Mouse (Mus musculus) forebrain, embryonic 13.5 days (tissue): ENCODE results near the gene Ccl4. TPM values are rescaled to one million over a fixed set of nuclear protein-coding genes. Genes with fewer than 3 reads are reported as not detected.

Experiments used
- ATAC-seq: fragments of 200-750 bp; cut with Nextera tagmentation; 2 replicates; pipeline ENCODE4 v1.8.0; 2017
- H3K27ac ChIP-seq: fragments of 300-500 bp; sonication (generic); 2 replicates; pipeline ENCODE4 v1.5.1; 2015; ENCODE audit warnings: inconsistent platforms, mild to moderate bottlenecking, moderate library complexity
- H3K27me3 ChIP-seq: fragments of 300-500 bp; sonication (generic); 2 replicates; pipeline ENCODE4 v1.6.1; 2015; ENCODE audit warnings: mild to moderate bottlenecking, inconsistent platforms
- H3K36me3 ChIP-seq: fragments of 300-500 bp; sonication (generic); 2 replicates; pipeline ENCODE4 v1.6.1; 2015; ENCODE audit warnings: mild to moderate bottlenecking, inconsistent platforms; ENCODE audit not compliant: poor library complexity, severe bottlenecking
- H3K4me1 ChIP-seq: fragments of 300-500 bp; sonication (generic); 2 replicates; pipeline ENCODE4 v1.6.1; 2015; ENCODE audit warnings: inconsistent platforms
- H3K4me2 ChIP-seq: fragments of 300-500 bp; sonication (generic); 2 replicates; pipeline ENCODE4 v1.6.1; 2015; ENCODE audit warnings: inconsistent platforms, mild to moderate bottlenecking, moderate library complexity
- H3K4me3 ChIP-seq: fragments of 300-500 bp; sonication (generic); 2 replicates; pipeline ENCODE4 v1.5.1; 2015; ENCODE audit warnings: mild to moderate bottlenecking, inconsistent platforms
- H3K9ac ChIP-seq: fragments of 300-500 bp; sonication (generic); 2 replicates; pipeline ENCODE4 v1.6.1; 2015; ENCODE audit warnings: mild to moderate bottlenecking, inconsistent platforms
- H3K9me3 ChIP-seq: fragments of 300-500 bp; sonication (generic); replicated peaks from 2 replicates; pipeline ENCODE4 v1.6.1; 2016; ENCODE audit warnings: inconsistent platforms
- WGBS: fragments of 180-500 bp; shearing (Covaris S2); methylation state at CpG from one replicate; pipeline ENCODE4 v1.1.7; 2015; 5-methylcytosine and 5-hydroxymethylcytosine counted together
- polyA plus RNA-seq: library from polyadenylated mRNA; unstranded; fragments of >200 nt; fragmentation: Nextera tagmentation; extraction: Ambion mirVana; gene quantifications from 2 replicates; pipeline ENCODE4 v1.2.1, GENCODE M21; 2015

The Ccl4 gene
- polyA plus RNA-seq, 1 experiment from 2014 or later: 0.36 TPM

DNA sequence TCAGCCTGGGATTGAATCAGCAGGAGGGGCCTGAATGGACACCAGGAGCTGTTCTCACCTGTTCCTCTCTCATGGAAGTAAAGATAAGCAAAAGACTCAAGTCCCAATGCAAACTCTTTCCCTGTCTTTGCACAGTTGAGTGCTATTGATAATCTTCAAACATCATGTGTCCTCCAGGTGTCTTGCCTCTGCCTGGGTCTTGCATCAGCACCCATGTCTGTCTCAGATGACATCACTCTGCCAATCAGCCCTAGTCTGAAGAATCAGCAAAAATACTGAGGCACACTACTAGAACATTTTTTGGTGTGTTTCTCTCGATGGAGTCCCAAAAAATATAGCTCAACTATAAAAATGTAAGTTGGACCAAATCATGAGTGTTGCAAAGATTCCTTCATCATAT, 29.6 kb downstream of the Ccl4 start:
- Histone ChIP-seq H3K27ac (no peak overlapping the region), H3K4me2 (no peak overlapping the region), H3K27me3 (no peaks in the 10 kb centered on the region), H3K9ac (no peak overlapping the region), H3K9me3 (no peaks in the 10 kb centered on the region), H3K36me3 (no peaks in the 10 kb centered on the region), H3K4me3 (no peak overlapping the region), H3K4me1 (no peaks in the 10 kb centered on the region)
- WGBS: 74% methylated on average over 1 of the region's 1 CpGs
- ATAC-seq: no peak

DNA sequence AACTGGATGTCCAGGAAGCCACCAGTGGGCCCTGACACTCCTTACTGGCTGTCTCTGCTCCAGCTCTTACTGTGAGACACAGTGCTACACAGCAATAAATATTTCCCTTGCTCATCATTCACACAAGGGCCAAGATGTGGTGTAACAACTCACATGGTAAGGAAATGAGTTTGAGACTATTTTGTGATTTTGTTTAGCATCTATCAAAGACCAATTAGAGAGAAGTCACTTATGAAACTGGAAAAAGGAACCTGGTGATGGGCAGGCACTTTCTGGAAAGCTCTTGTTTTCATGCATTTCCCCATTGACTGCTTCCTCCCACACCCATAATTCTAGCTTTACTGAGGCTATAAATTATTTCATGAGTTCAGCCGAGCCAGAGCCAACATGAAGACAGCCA, 41.3 kb downstream of the Ccl4 start, which contains the start of gene Wfdc17:
TSS of gene Wfdc17 (plus strand) at position 287 of the 400 bp plus-strand sequence.
- H3K9me3 ChIP-seq: no peaks in the 10 kb centered on the region
- H3K36me3 ChIP-seq: no peaks in the 10 kb centered on the region
- no peak within 1 kb of the TSS for H3K4me2 ChIP-seq
- no peaks in the 10 kb centered on the region for H3K27me3 ChIP-seq
- H3K4me1 ChIP-seq: no peaks in the 10 kb centered on the region
- H3K4me3 ChIP-seq: no peak within 1 kb of the TSS
- no peak for ATAC-seq
- no peak within 1 kb of the TSS for H3K9ac ChIP-seq
- 48% methylated on average over 1 of the region's 1 CpGs for WGBS
- no peak within 1 kb of the TSS for H3K27ac ChIP-seq

DNA sequence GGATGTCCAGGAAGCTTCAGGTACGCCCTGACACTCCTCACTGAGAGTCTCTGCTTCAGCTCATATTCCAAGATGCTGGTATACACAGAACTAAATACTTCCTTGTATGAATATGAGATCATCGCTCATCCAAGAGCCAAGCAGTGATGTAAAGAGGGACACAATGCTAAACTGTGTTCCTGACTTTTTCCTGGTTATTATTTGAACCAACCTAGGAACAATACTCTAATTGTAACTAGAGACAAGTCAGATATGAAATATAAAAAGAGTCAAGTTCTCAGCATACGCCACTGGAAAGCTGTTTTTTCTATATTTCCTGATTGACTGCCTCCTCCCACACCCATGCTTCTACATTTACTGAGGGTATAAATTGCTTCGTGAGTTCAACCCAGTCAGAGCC, 46.3 kb downstream of the Ccl4 start, which contains the start of gene Wfdc18:
TSS of gene Wfdc18 (plus strand) at position 301 of the 400 bp plus-strand sequence.
- no peak within 1 kb of the TSS for H3K4me3 ChIP-seq
- H3K9me3 ChIP-seq: no peaks in the 10 kb centered on the region
- H3K4me2 ChIP-seq: no peak within 1 kb of the TSS
- H3K4me1 ChIP-seq: no peaks in the 10 kb centered on the region
- no peak for ATAC-seq
- H3K27ac ChIP-seq: no peak within 1 kb of the TSS
- no peaks in the 10 kb centered on the region for H3K27me3 ChIP-seq
- H3K9ac ChIP-seq: no peak within 1 kb of the TSS
- 78% methylated on average over 4 of the region's 4 CpGs for WGBS
- H3K36me3 ChIP-seq: no peaks in the 10 kb centered on the region

DNA sequence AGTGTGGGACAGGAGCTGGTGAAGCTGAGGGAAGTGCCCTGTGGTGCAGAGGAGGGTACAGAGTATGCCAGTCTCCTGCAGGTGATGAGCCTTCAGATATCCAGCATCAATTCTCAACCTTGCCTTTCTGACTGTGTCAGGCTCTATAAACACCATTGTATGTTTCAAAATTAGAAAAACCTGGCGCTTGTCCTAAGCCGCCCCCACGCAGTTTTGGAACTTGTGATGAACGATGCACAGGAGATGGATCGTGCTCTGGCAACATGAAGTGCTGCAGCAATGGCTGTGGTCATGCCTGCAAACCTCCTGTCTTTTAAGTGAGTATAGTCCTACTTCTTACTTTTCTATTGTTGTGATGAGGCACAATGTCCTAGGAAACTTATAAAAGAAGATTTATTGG, 47.3 kb downstream of the Ccl4 start:
- Histone ChIP-seq H3K36me3 (no peaks in the 10 kb centered on the region), H3K27me3 (no peaks in the 10 kb centered on the region), H3K4me1 (no peaks in the 10 kb centered on the region), H3K9me3 (no peaks in the 10 kb centered on the region), H3K4me2 (no peak overlapping the region), H3K4me3 (no peak overlapping the region), H3K27ac (no peak overlapping the region), H3K9ac (no peak overlapping the region)
- no peak for ATAC-seq
- 92% methylated on average over 5 of the region's 5 CpGs for WGBS

DNA sequence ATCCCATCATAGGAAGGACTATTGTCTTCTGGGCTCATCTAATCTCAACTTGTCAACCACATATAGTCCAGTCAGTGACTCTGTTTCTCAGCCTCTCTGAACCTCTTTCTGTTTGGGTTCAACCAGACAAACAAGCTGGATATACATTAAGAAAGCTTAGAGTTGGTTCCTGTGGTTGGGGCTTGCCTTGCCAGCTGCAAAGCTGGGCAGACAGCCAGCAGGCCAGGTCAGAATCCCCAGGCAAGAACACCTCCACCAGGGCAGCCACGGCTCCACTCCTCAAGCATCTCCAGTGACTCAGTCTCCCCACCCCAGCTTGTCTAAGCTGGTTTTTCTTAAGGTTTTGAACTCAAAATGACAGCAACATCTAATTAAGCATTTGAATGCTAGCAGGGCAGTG, 50.3 kb downstream of the Ccl4 start:
- WGBS: 91% methylated on average over 1 of the region's 1 CpGs

DNA sequence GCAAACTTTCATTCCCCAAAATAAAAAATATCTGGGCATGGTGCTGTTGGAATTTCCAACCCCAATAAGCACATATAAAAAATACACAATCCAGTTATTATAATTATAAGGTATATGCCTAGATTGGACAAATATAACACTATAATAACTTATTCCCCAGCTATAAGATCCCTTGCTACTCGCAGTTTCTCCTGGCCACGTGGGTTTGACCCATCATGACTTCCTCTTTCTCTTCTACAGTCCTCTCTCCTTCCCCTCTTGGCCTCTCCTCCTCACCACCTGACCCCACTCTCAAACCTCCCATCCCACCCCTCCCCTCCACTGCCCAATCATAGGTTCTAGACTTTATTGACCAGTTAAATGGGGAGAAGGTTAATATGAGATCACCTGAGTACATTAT, 51.5 kb downstream of the Ccl4 start:
- ATAC-seq: no peak
- no peaks in the 10 kb centered on the region for H3K4me1 ChIP-seq
- H3K4me3 ChIP-seq: no peak overlapping the region
- H3K36me3 ChIP-seq: no peaks in the 10 kb centered on the region
- no peak overlapping the region for H3K27ac ChIP-seq
- no peaks in the 10 kb centered on the region for H3K9me3 ChIP-seq
- H3K4me2 ChIP-seq: no peak overlapping the region
- H3K9ac ChIP-seq: no peak overlapping the region
- WGBS: 77% methylated on average over 2 of the region's 2 CpGs
- H3K27me3 ChIP-seq: no peaks in the 10 kb centered on the region

More for the DNA sequence above, 50.3 kb downstream of the Ccl4 start:
- H3K4me2 ChIP-seq: no peak overlapping the region
- H3K4me3 ChIP-seq: no peak overlapping the region
- no peaks in the 10 kb centered on the region for H3K4me1 ChIP-seq
- H3K27me3 ChIP-seq: no peaks in the 10 kb centered on the region
- no peak overlapping the region for H3K27ac ChIP-seq
- no peaks in the 10 kb centered on the region for H3K9me3 ChIP-seq
- H3K9ac ChIP-seq: no peak overlapping the region
- no peak for ATAC-seq
- H3K36me3 ChIP-seq: no peaks in the 10 kb centered on the region

Other genes starting within 250 kb of the Ccl4 start
- 0.21 and 0.30 TPM in 2 replicates for gene Gas2l2, start 233.1 kb upstream of the Ccl4 start, polyA plus RNA-seq
- gene 1700020L24Rik, start 224.9 kb upstream of the Ccl4 start, polyA plus RNA-seq: not detected in 2 replicates
- gene Mmp28, start 199.5 kb upstream of the Ccl4 start, polyA plus RNA-seq: 2.5 TPM in 2 replicates
- gene Taf15, start 189.5 kb upstream of the Ccl4 start, polyA plus RNA-seq: 20.5 and 21.3 TPM in 2 replicates
- not detected in 2 replicates for gene Heatr9, start 140.4 kb upstream of the Ccl4 start, polyA plus RNA-seq
- gene Ccl5, start 132.1 kb upstream of the Ccl4 start, polyA plus RNA-seq: not detected in 2 replicates
- gene Ccl9, start 83.9 kb upstream of the Ccl4 start, polyA plus RNA-seq: 0.48 and 0.81 TPM in 2 replicates
- 0.87 and 1.1 TPM in 2 replicates for gene Ccl6, start 69.5 kb upstream of the Ccl4 start, polyA plus RNA-seq
- gene Rpl9-ps1, start 17.0 kb upstream of the Ccl4 start, polyA plus RNA-seq: not detected in 2 replicates
- 0.61 and 1.0 TPM in 2 replicates for gene Ccl3, start 13.2 kb upstream of the Ccl4 start, polyA plus RNA-seq
- gene Wfdc17, start 41.4 kb downstream of the Ccl4 start, polyA plus RNA-seq: not detected in 2 replicates
- not detected in 2 replicates for gene Wfdc18, start 46.4 kb downstream of the Ccl4 start, polyA plus RNA-seq
- not detected in 2 replicates for gene Wfdc21, start 84.4 kb downstream of the Ccl4 start, polyA plus RNA-seq
- gene Heatr6, start 91.1 kb downstream of the Ccl4 start, polyA plus RNA-seq: 39.1 and 40.6 TPM in 2 replicates
- gene Hnf1b, start 187.5 kb downstream of the Ccl4 start, polyA plus RNA-seq: not detected in 2 replicates